In the genomic region with DNA sequence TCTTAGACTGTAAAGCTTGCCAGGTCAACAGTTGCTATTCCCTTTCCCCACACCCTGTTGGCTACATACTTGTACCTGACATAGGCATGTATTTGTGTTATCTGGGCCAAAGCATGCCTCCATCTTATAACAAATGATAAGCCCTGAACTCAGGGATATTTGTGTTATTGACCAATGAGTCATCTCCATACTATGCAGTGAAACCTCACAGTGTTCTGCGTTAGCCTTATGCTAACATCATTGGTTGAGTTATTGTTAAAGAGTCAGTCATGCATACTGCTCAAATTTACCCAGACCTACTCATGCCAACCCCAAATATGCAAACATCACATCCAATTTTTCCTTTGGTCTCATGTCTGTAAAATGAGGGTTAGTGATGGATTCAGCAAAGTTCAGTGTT, we compare ENCODE assay signal across 20 mouse cellular contexts.
"Had no signal": no experiment of that assay in that cellular context is flagged by ENCODE, and none has a peak within 500 bp of the region (broad histone marks: within the 10 kb centered on the region; RNA-seq: fewer than 3 reads in every experiment).

No protein-coding gene starts in this region.

- H3K27ac ChIP-seq: liver, embryonic 12.5 days; liver, embryonic 14.5 days; lung, embryonic 15.5 days; midbrain, embryonic 10.5 days; midbrain, embryonic 12.5 days; neural tube, embryonic 13.5 days; neural tube, embryonic 15.5 days had no signal

- H3K9me3 ChIP-seq: liver, embryonic 12.5 days; lung, embryonic 15.5 days; midbrain, embryonic 10.5 days; midbrain, embryonic 12.5 days; neural tube, embryonic 13.5 days; neural tube, embryonic 15.5 days had no signal

- DNase-seq: lung, adult 2 months; lung, postnatal 10 days; lung, postnatal 4 days; midbrain, embryonic 14.5 days; retina, postnatal 1 day; right cerebral cortex, adult 18-20 months; right cerebral cortex, postnatal 25 days; right cerebral cortex, postnatal 4 days; spleen, adult 18-20 months; thymus, adult 18-20 months; thymus, postnatal 14 days; thymus, postnatal 36 days had no signal

- H3K4me1 ChIP-seq: liver, embryonic 12.5 days; lung, embryonic 15.5 days; midbrain, embryonic 10.5 days; midbrain, embryonic 12.5 days; neural tube, embryonic 13.5 days; neural tube, embryonic 15.5 days had no signal

- H3K4me3 ChIP-seq: liver, embryonic 12.5 days; lung, embryonic 15.5 days; midbrain, embryonic 10.5 days; midbrain, embryonic 12.5 days; myocyte; neural tube, embryonic 13.5 days; neural tube, embryonic 15.5 days had no signal

- H3K36me3 ChIP-seq: liver, embryonic 12.5 days; lung, embryonic 15.5 days; midbrain, embryonic 10.5 days; midbrain, embryonic 12.5 days; neural tube, embryonic 13.5 days; neural tube, embryonic 15.5 days had no signal

- H3K27me3 ChIP-seq: liver, embryonic 12.5 days; lung, embryonic 15.5 days; midbrain, embryonic 12.5 days; neural tube, embryonic 13.5 days; neural tube, embryonic 15.5 days had no signal
